Mouse (Mus musculus) hindbrain, embryonic 14.5 days (tissue): ENCODE measurements around the gene Nt5e. TPM values are rescaled to one million over a fixed set of nuclear protein-coding genes. Genes with fewer than 3 reads are reported as not detected.
A peak's percentile ranks its signal among the peaks of the same experiment; 100 is the strongest.

Experiments used
- ATAC-seq: fragments of 200-750 bp; cut with Nextera tagmentation; 2 replicates; pipeline ENCODE4 v1.8.0; 2017; ENCODE audit warnings: moderate number of reproducible peaks, mild to moderate bottlenecking, moderate TSS enrichment, moderate library complexity; ENCODE audit not compliant: low FRiP score
- DNase-seq: peaks from one replicate; pipeline ENCODE4 v3.0.0-alpha.2; 2015; ENCODE audit warnings: low spot score
- H3K27ac ChIP-seq: fragments of 300-500 bp; sonication (generic); 2 replicates; pipeline ENCODE4 v1.5.1; 2014; ENCODE audit warnings: mild to moderate bottlenecking, moderate library complexity
- H3K27me3 ChIP-seq: fragments of 300-500 bp; sonication (generic); 2 replicates; pipeline ENCODE4 v1.6.1; 2014; ENCODE audit warnings: mild to moderate bottlenecking, low read length, mixed read lengths; ENCODE audit not compliant: control insufficient read depth, insufficient read depth
- H3K36me3 ChIP-seq: fragments of 300-500 bp; sonication (generic); replicated peaks from 2 replicates; pipeline ENCODE4 v1.6.1; 2014; ENCODE audit not compliant: control insufficient read depth, insufficient read depth
- H3K4me1 ChIP-seq: fragments of 300-500 bp; sonication (generic); replicated peaks from 2 replicates; pipeline ENCODE4 v1.6.1; 2014; ENCODE audit warnings: antibody characterized with exemption, low read length, mixed read lengths; ENCODE audit not compliant: control insufficient read depth, insufficient read depth
- H3K4me2 ChIP-seq: fragments of 300-500 bp; sonication (generic); replicated peaks from 2 replicates; pipeline ENCODE4 v1.6.1; 2014; ENCODE audit warnings: mild to moderate bottlenecking, moderate library complexity
- H3K4me3 ChIP-seq: fragments of 300-500 bp; sonication (generic); replicated peaks from 2 replicates; pipeline ENCODE4 v1.5.1; 2014; ENCODE audit warnings: mild to moderate bottlenecking, low read length
- H3K9ac ChIP-seq: fragments of 300-500 bp; sonication (generic); 2 replicates; pipeline ENCODE4 v1.6.1; 2014
- H3K9me3 ChIP-seq: fragments of 300-500 bp; sonication (generic); 2 replicates; pipeline ENCODE4 v1.6.1; 2016; ENCODE audit warnings: low read length; ENCODE audit not compliant: control insufficient read depth
- WGBS: fragments of 180-500 bp; shearing (Covaris S2); extraction: QIAGEN DNeasy Blood & Tissue Kit; methylation state at CpG from one replicate; pipeline ENCODE4 v1.1.7; 2014; 5-methylcytosine and 5-hydroxymethylcytosine counted together
- polyA plus RNA-seq: library from polyadenylated mRNA; unstranded; fragments of >200 nt; fragmentation: Nextera tagmentation; extraction: Ambion mirVana; gene quantifications from 2 replicates; pipeline ENCODE4 v1.2.1, GENCODE M21; 2014

The Nt5e gene
- polyA plus RNA-seq, 1 experiment from 2014 or later, result 0.86 TPM

DNA sequence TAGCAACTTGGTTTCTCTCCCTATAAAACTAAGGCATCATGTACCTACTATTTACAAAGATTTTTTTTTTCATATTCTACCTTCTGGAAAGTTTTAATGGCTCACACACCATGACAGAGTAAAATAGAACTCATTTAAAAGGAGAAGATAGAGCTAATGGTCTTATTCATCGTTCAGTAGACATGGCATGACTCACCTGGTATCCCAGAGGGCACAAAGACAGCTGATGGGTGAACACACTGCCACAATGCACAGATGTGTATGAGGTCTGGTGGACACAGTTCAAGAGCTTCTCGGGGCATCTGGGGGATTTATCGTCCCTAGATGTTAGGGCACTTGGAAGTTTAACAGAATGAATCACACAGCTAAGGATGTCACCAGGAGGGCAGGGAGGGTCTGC, 13.8 kb downstream of the Nt5e start:
- Histone ChIP-seq H3K9ac (no peak overlapping the region), H3K4me3 (no peak overlapping the region), H3K4me1 (no peaks in the 10 kb centered on the region), H3K27me3 (no peaks in the 10 kb centered on the region), H3K36me3 (no peaks in the 10 kb centered on the region), H3K27ac (no peak overlapping the region), H3K9me3 (no peaks in the 10 kb centered on the region), H3K4me2 (no peak overlapping the region)
- DNase-seq (no peak), ATAC-seq (no peak)
- 89% methylated on average over 3 of the region's 3 CpGs for WGBS

DNA sequence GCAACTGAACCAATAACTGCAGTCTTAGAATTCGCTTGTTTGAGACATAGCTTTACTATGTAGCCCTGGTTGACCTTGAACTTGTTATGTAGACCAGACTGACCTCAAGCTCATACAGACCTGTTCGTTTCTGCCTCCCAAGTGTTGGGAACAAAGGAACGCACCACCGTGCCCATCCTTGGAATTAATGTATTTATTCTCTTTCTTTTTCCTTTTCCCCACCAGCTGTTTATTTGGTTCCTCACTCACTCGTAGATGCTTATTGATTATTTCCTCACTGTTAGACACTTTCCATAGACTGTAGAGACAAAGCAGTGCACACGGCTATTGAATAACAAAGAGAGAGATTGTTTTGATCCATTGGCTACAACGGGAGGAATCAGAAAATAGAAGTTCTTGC, 15.2 kb downstream of the Nt5e start:
- Histone ChIP-seq H3K4me1 (no peaks in the 10 kb centered on the region), H3K4me2 (no peak overlapping the region), H3K9me3 (no peaks in the 10 kb centered on the region), H3K27me3 (no peaks in the 10 kb centered on the region), H3K4me3 (no peak overlapping the region), H3K27ac (no peak overlapping the region), H3K9ac (no peak overlapping the region), H3K36me3 (no peaks in the 10 kb centered on the region)
- DNase-seq (no peak), ATAC-seq (no peak)
- 31% methylated on average over 7 of the region's 7 CpGs for WGBS

DNA sequence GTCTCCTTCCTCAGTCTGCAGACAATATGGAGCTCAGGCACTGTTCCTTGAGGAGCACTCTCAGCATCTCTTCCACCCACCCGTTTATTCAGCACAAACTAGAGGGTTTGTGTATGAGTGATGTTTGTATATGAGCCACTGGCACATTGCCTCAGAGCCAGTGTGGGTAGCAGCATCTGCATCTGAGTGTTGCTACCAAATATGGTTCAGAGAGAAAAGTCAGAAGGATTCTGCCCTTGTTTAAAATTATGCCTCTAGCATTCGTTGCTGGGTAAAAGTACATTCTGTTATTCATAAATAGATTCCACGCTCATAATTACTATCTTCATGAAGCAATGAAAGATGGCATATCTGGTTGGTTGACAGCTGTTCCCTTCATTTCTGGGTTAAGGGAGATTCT, 15.7 kb downstream of the Nt5e start:
- H3K36me3 ChIP-seq, result no peaks in the 10 kb centered on the region
- no peaks in the 10 kb centered on the region for H3K27me3 ChIP-seq
- no peaks in the 10 kb centered on the region for H3K4me1 ChIP-seq
- 65% methylated on average over 3 of the region's 3 CpGs for WGBS
- no peaks in the 10 kb centered on the region for H3K9me3 ChIP-seq
- H3K9ac ChIP-seq, result no peak overlapping the region
- no peak overlapping the region for H3K4me2 ChIP-seq
- no peak for DNase-seq
- no peak for ATAC-seq
- no peak overlapping the region for H3K27ac ChIP-seq
- no peak overlapping the region for H3K4me3 ChIP-seq

DNA sequence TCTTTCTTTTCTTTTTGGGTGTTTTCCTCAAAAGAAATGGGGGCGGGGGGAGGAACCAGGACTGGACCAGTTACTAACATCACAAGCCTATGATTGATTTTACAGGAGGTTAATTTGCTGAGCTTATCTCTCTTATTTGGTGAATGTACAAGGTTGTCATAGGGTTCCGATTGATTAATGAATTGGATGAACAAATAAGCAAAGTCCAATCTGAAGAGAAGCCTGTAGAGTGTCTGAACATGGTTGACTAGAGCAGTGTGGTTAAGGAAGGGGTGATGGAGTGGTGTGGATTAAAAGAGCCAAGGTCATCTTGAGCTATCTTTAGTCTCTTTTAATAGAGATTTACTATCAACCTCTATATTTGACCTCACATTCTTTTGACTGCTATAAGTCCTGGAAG, 17.4 kb downstream of the Nt5e start:
- Histone ChIP-seq H3K36me3 (no peaks in the 10 kb centered on the region), H3K9me3 (no peaks in the 10 kb centered on the region), H3K4me2 (no peak overlapping the region), H3K9ac (no peak overlapping the region), H3K27me3 (no peaks in the 10 kb centered on the region), H3K4me1 (no peaks in the 10 kb centered on the region), H3K27ac (no peak overlapping the region), H3K4me3 (no peak overlapping the region)
- ATAC-seq (no peak), DNase-seq (no peak)
- WGBS, result 92% methylated on average over 2 of the region's 2 CpGs

DNA sequence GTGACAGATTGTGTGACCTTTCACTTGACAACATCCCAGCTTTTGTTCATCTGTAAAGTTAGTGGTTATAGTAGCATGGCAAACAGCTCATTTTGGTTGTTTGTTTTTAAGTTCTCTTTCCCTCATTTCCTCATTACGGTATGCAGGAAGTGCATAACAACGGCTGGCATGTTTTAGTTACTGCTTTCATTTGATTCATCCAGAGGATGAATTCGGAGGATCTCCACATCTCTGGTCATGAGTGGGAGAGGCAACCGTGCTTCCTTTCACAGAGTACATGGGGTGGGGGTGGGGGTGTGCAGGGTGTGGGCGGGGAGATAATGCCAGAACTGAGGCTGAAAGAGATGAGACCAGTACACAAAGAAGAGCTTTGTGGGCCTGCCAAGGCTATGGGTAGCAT, 19.9 kb downstream of the Nt5e start:
- H3K27me3 ChIP-seq, result no peaks in the 10 kb centered on the region
- H3K9me3 ChIP-seq, result no peaks in the 10 kb centered on the region
- ATAC-seq, result no peak
- H3K27ac ChIP-seq, result no peak overlapping the region
- no peak for DNase-seq
- 71% methylated on average over 5 of the region's 5 CpGs for WGBS
- H3K9ac ChIP-seq, result no peak overlapping the region
- H3K4me3 ChIP-seq, result no peak overlapping the region
- no peak overlapping the region for H3K4me2 ChIP-seq
- no peaks in the 10 kb centered on the region for H3K36me3 ChIP-seq
- no peaks in the 10 kb centered on the region for H3K4me1 ChIP-seq

GRCm38 (mm10) chr9:88348623-88349022, 21.6 kb downstream of the Nt5e start:
- no peaks in the 10 kb centered on the region for H3K9me3 ChIP-seq
- H3K4me3 ChIP-seq, result no peak overlapping the region
- H3K4me1 ChIP-seq, result peaks cover 9% of the 10 kb centered on the region; the same call in 1 of the 2 replicates
- DNase-seq, result no peak
- ATAC-seq, result no peak
- no peak overlapping the region for H3K4me2 ChIP-seq
- no peak overlapping the region for H3K9ac ChIP-seq
- no peak overlapping the region for H3K27ac ChIP-seq
- H3K36me3 ChIP-seq, result no peaks in the 10 kb centered on the region
- 91% methylated on average over 6 of the region's 6 CpGs for WGBS
- no peaks in the 10 kb centered on the region for H3K27me3 ChIP-seq

GRCm38 (mm10) chr9:88350317-88350716, 23.3 kb downstream of the Nt5e start:
- ATAC-seq (no peak), DNase-seq (no peak)
- no peaks in the 10 kb centered on the region for H3K36me3 ChIP-seq
- no peaks in the 10 kb centered on the region for H3K27me3 ChIP-seq
- H3K4me3 ChIP-seq, result no peak overlapping the region
- H3K4me1 ChIP-seq, result peaks cover 9% of the 10 kb centered on the region; the same call in 1 of the 2 replicates
- H3K4me2 ChIP-seq, result no peak overlapping the region
- 84% methylated on average over 1 of the region's 1 CpGs for WGBS
- no peak overlapping the region for H3K9ac ChIP-seq
- H3K9me3 ChIP-seq, result no peaks in the 10 kb centered on the region
- H3K27ac ChIP-seq, result no peak overlapping the region

- Histone ChIP-seq H3K36me3 (no peaks in the 10 kb centered on the region), H3K4me3 (no peak overlapping the region), H3K4me2 (no peak overlapping the region), H3K9ac (no peak overlapping the region), H3K9me3 (no peaks in the 10 kb centered on the region), H3K27ac (no peak overlapping the region), H3K4me1 (peaks cover 9% of the 10 kb centered on the region; the same call in 1 of the 2 replicates), H3K27me3 (no peaks in the 10 kb centered on the region)
- DNase-seq, result no peak
- 78% methylated on average over 3 of the region's 3 CpGs for WGBS
- ATAC-seq, result no peak
Observed at GRCm38 (mm10) chr9:88351163-88351562, 24.2 kb downstream of the Nt5e start.

- no peak overlapping the region for H3K4me3 ChIP-seq
- no peaks in the 10 kb centered on the region for H3K9me3 ChIP-seq
- WGBS, result 47% methylated on average over 6 of the region's 6 CpGs
- no peak overlapping the region for H3K9ac ChIP-seq
- H3K4me1 ChIP-seq, result peaks cover 9% of the 10 kb centered on the region; the same call in 1 of the 2 replicates
- ATAC-seq (peak; percentile 53; the same call in 1 of the 2 replicates), DNase-seq (no peak)
- no peaks in the 10 kb centered on the region for H3K36me3 ChIP-seq
- no peak overlapping the region for H3K27ac ChIP-seq
- H3K27me3 ChIP-seq, result no peaks in the 10 kb centered on the region
- 0 out of 2 replicates have a peak overlapping the region, but pooled peaks have one; percentile 4 for H3K4me2 ChIP-seq
Observed at GRCm38 (mm10) chr9:88352741-88353140, 25.7 kb downstream of the Nt5e start.

- Histone ChIP-seq H3K4me3 (no peak overlapping the region), H3K4me2 (no peak overlapping the region), H3K4me1 (peaks cover 9% of the 10 kb centered on the region; the same call in 1 of the 2 replicates), H3K27me3 (no peaks in the 10 kb centered on the region), H3K36me3 (no peaks in the 10 kb centered on the region), H3K27ac (no peak overlapping the region), H3K9me3 (no peaks in the 10 kb centered on the region), H3K9ac (no peak overlapping the region)
- DNase-seq (no peak), ATAC-seq (no peak)
- WGBS, result 91% methylated on average over 7 of the region's 7 CpGs
Observed at GRCm38 (mm10) chr9:88353459-88353858, 26.5 kb downstream of the Nt5e start.
